Mouse (Mus musculus) adrenal gland (tissue): ENCODE data around the gene Snrpa.

Source experiments
- intact Hi-C: fragments of 180-260 bp; cut with DNase I; formaldehyde crosslinking; loops from one replicate; pipeline ENCODE4 v1.15.1; 2025

Gene Snrpa

DNA sequence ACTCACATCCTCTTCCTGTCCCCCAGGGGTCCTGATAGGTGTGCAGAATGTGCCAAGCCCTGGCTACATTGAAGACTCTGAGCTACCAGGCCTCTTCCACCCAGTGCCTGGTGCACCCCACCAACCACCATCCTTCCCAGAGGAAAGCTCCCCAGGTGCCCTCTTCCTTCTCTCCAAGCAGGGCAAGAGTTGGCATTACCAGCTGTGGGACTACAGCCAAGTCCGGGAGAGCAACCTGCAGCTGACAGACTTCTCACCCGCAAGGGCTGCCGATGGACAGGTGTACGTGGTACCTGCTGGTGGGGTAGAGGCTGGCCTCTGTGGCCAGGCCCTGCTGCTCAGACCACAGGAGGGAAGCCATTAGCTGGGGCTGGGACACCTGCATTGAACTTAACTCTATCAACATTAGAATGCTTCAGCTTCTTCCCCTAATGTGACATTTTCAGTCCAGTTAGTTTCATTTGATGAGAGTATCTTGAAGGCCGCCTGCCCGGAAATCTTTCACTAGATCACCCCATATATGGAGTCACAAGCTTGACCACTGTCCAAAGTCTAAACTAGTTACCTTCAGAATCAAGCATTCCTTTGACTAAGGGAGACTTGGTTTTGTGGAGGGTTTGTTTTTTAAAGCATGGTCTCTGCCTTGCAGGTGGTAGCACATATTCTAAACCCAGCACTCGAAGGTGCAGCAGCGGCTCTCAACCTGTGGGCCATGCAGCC is 7.8 kb upstream of the Snrpa start:
- intact Hi-C loops, result no loop called here

DNA sequence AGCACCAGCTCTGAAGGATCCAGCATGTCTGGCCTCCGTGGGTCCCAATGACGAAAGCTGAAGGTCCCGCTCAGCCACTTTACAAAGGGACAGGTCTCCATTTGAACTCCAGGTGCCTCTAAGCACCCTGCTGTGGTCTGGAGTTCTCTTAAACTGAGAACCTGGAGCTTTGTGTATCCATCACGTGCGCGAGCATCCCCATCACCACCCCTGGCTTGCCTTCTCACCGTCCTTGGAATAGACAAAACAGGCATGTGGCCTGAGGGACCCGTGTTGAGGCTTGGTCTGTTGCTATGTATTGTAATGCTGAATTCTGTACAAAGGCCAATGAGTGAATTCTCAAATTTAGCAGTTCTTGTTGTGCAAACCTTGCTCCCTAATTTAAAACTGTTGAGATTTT is 2.7 kb upstream of the Snrpa start:
- intact Hi-C loops, result no loop called here

DNA sequence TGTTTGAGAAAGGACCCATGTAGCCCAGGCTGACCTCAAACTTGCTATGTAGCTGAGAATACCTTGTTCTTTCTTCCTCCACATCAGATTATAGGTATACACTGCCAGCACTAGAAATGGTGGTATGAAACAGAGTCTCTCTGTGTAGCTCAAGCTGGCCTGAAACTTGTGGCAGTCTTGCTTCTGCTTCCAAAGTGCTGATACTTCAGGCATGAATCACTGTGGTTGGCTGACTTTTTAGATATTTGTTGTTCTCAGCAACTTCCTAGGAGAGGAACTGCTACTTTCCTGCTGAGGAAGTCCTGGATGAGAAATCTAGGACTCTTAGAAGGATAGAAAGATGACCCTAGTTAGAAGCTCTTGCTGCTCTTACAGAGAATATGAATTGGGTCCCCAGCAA is 2.3 kb upstream of the Snrpa start:
- intact Hi-C loops, result no loop called here

DNA sequence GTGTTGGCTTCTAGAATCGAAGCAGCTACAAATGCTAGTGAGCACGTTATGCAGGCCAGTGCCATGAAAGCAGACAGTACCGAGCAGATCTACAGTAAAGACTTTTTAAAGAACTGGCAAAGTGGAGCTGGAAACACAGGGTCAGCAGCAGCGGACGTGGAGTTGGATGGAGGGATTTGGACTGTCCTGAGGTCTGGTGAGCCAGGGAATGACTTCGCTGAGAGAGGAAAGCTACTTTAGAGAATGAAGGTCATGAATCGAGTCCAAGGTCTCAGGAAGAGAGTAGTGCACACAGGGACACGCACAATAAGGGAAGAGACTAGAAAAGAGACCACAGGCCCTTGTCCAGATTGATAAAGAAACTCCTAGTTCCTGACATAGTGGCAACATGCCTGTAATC is 1.6 kb upstream of the Snrpa start:
- intact Hi-C loops, result no loop called here

DNA sequence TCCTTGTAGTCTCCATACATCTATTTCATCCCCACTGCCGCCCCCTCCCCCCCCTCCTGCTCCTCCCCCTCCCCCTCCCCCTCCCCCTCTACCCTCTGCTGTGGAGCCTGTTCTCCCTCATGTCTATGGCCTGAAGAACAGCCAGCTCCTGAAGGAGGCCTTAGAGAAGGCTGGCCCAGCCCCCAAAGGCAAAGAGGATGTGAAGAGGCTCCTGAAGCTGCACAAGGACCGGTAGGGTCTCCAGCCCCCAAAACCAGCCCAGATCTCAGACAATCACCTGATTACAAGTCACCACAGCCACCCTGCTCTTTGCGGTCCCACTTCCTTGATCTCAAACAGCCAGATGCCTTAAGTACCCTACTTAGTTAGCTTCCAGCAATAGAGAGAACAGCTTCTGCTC is 1.1 kb upstream of the Snrpa start:
- intact Hi-C loops, result no loop called here

DNA sequence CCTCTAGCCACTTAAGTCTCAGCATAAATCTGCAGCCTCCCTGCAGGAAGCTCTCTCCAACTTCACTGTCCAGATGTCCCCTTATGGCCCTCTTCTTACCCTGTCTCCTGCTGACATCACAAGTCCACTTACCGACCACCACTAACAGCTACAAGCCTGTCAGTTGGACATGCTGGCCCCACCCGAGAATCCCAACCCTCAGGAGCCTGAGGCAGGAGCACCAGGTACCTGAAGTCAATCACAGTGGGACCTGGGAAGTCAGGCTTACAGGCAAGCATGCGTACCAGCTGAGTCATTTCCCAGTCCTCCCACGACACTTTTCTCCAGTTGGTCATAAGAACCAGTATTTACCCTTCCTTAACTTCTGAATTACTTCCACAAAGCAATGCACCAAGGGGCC is 2.3 kb downstream of the Snrpa start:
- intact Hi-C loops, result loop anchor here (2.0 kb wide), 1 partner anchor 15 kb away; the partner anchor contains the start of gene Rab4b

DNA sequence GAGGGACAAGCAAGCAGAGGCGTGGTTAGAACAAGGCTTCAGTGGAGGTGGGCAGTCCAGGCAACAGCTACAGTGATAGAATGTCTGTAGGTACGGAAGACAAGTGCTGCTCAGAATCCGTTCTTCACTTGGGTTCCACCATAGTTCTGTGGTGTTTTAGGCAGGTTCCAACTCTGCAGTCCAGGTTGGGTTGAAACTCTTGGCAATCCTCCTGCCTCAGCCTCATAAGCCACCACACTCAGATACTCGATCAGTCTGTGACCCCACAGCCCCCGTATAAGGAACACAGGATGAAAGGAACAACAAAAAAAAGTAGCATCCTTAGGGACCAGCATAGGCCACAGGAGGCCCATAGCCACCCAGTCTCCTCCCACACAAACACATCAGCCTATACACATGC is 3.6 kb downstream of the Snrpa start:
- intact Hi-C loops, result no loop called here

DNA sequence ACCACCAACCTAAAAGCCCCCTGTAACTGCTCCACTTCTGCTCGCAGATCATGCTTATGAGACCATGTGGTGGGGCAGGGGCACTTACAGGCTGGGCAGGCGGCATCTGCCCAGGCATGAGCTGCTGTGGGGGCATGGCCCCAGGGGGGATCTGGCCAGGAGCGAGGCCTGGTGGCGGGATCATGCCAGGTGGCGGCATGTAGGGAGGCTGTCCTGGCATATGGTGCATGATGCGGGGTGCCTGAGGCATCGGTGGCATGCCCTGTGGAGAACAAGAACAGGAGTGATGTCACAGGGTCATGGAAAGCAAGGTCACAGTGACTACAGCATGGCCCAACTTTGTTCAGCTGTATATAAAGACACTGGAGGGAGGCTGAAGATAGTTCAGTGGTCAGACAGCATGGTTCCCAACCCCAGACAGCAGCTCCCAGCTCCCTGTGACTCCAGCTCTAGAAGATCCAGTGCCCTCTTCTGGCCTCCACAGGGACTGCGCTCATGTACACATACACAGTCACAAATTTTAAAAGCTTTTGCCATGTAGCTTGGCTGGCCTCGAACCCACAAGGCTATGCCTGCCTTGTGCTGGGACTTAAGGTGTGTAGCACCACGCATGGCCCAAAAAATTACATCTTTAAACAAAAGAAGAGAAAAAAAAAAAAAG is 6.7 kb downstream of the Snrpa start:
- intact Hi-C loops, result no loop called here

DNA sequence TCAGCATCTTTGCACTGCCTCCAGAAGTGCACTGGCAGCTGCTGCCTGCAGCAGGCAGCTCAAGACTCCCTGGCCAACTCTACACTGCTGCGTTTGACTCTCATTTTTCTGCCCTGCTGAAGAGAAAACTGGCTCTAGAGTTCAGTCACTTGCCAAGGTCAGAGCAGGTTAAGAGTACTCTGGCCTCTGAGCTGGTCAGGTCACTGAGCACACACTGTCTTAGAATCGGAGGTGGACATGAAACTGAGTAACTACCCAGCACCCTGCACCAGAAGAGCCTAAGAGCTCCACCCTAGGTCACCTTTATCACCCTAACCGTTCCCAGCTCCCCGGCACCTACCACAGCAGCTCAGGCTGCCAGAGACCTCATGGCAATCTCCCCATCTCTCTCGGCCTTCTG is 10.1 kb downstream of the Snrpa start:
- intact Hi-C loops, result no loop called here

DNA sequence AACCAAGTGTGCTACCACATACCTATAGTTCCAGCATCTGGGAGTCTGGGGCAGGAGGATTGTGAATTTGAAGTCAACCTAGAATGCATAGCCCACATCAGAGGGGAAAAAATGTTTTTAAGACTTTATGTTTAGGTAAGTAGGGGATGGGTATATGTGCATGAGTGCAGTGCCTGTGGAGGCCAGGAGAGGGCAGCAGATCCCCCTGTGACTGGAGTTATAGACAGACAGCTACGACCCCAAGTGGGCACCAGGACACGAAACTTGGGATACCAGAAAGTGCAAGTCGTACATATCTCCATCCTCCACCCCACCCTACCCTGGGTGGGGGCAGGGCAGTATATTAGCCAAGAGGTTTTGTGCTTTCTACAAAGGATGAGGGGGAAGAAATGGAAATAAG is 11.1 kb downstream of the Snrpa start:
- intact Hi-C loops, result no loop called here

DNA sequence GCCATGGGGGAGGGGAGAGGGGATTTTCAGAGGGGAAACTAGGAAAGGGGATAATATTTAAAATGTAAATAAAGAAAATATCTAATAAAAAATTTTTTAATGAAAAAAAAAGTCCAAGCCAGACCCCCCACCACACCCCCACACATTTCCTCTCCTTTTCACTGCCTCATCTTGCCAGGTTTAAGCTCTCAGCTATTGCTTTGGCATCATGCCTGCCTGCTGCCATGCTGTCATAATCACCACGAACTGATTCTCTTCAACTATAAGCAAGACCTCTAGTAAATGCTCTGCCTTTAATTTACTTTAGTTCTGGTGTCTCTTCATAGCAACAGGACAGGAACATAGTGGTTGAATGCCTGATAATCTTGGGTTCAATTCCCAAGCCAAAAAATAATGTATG is 13.6 kb downstream of the Snrpa start:
- intact Hi-C loops, result no loop called here

DNA sequence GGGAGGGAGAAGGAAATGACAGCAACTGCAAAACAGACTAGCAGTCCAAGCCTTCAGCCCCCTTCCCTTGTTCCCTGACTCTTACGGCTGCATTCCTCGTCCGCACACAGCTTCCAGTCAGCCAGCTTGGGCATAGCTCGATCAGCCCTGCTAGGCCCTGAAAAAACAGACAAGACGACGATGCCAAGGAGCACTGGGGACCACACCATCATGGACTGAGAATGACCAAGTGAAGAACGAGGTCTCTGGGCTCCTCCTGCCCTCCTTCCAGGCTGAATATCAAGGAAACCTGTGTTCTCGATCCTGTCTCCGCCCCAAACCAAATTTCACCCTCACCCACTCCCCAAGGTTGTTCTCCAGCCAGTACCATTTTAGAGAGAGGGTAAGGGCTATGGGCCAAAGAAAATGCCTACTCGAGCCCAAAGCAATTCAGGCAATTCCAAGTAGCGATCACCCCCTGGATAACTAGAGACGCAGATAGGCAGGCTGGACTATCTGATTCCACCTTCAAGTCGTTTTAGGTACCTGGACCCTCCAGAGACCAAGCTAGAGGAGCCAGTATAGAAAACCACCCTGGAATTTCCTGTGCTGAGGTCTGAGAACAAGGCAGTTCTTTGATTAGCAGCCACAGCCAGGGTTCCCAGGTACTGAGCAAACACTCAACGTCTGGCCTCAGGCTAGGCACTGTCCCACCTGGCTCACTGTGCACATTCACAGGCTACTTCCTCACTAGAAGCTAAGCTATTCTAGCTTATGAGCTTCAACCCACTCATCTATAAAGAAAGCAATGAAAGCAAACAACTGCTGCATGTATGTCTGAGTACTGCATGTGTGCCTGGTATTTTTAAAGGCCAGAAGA is 15.0 kb downstream of the Snrpa start, which contains the start of the genes Gm21983 and Mia:
Gm21983 (minus strand) TSS at position 250 of the 859 bp plus-strand sequence.
Mia (minus strand) TSS at position 321 of the 859 bp plus-strand sequence.
- intact Hi-C loops, result no loop called here

DNA sequence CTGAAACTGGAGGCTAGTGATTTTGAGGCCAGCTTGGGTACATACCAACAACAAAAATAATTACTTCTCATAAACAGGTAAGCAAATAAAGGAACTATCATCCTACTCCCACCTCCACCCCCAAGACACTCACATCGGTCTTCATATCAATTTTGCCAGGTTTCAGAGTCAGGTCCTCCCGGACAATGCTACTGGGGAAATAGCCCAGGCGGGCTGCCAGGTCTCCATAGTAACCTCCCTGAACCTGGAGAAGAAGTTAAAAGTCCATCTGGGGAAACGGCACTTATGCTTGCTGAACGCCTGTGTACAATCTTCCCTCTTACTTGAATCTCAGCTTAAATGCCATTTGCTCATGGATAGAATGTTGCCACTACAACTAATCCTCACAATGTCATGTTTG is 16.0 kb downstream of the Snrpa start:
- intact Hi-C loops, result no loop called here

DNA sequence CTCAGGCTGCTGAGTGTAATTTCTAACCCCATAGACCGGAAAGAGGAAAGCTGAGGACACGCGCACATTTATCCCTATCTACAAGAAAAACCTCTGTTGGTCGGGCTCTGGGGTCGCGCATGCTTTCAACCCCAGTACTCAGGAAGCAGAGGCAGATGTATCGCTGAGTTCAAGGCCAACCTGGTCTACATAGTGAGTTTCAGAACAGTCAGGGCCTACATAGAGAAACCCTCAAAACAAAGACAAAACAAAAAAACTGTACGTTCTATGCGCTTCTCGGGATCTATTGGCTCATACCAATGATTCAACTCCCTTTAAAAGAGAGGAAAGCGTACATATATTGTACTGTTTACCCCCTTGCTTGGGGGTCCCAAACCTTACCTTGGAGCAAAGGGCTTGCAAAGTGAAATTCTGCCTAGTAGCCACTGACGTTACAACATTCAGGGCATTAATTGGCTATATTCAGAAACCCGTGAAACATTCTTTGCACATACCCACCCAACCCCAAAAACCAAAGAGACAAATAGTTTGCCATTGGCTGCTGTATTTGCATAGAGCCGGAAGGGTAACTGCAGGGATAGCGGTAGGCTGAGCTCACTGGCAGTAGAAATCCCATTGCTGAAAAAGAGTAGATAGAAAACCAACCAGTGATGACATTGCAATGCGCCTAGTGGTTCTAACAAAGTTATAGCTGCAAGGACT is 16.7 kb downstream of the Snrpa start:
- intact Hi-C loops, result loop anchor here (2.0 kb wide), 1 partner anchor 15 kb away; the partner anchor contains the start of gene BC024978

DNA sequence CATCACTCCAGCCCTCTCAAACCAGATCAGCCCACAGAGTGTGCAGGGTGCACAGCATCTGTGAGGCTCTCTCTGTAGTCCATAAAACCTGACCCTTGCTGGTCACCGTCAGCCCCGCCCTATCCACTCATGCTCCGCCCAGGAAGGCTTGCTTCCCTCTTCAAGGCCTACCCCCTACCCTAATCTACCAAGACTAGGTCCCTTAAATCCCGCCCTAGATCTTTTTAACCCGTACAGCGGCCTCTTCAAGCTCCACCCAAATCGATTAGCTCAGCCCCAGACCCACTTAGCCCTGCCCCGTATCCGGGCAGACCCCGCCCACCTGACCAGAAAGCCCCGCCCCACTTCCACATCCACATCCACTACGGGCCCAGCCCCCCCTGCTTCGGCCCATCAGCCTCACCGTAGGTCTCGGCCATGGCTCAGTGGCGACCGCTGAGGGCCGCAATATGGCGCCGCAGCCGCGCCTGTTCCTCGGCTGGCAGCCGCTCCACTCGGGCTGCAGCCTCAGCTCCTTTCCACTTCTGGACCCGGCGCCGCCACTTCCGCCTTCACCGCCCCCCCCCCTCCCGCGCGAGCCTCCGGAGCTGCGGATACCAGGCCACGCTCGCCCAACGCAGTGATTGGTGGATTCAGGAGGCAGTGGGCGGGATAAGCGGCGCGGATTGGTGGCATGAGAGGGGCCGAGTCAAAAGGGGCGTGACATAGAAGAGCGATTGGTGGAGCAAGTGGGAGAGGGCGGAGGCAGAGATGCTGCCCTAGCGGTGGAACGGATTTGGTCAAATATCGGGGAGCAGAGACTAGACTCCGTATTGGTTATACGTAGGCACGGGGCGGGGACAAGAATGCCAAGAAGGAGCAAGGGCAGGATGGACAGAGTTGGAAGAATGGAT is 17.5 kb downstream of the Snrpa start, which contains the start of gene Rab4b:
Rab4b (minus strand) TSS at position 573 of the 893 bp plus-strand sequence.
- intact Hi-C loops, result loop anchor here (2.0 kb wide), 1 partner anchor 16 kb away; the partner anchor contains the start of gene BC024978

DNA sequence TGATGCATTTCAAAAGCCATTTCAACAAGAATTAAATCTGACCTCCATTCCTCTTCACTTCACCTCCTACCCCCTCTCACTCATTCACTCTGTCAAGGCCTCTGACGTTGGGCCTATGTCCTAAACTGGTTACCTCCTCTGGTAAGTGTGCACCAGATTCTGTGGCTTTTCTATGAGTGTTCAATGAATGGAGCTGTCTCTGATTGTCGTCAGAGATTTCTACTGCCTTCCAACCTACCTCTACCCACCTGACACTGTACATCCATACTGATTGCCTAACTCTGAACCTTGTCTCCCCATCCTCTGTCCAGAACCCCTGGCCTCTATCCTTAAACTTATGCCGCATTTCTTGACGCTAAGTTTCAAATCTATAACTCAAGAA is 18.1 kb downstream of the Snrpa start:
- intact Hi-C loops, result loop anchor here (2.0 kb wide), 1 partner anchor 17 kb away; the partner anchor contains the start of gene BC024978

DNA sequence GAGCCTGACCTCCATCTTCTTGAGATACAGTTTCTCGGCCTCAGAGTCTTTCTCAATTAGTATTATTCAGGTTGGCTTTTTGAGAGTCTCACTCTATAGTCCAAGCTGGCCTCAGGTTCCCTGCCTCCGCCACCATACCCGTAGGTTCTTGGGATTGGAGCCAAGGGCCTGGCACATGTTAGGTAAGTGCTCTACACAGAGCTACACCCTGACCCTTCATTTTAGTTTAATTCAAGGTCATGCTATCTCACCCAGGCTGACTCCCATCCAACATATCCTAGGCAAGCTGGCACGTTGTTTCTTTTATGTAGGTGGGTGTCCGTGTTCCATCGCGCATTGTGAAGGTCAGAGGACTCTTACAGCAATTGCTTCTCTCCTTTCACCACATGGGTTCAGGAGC is 21.2 kb downstream of the Snrpa start:
- intact Hi-C loops, result no loop called here

DNA sequence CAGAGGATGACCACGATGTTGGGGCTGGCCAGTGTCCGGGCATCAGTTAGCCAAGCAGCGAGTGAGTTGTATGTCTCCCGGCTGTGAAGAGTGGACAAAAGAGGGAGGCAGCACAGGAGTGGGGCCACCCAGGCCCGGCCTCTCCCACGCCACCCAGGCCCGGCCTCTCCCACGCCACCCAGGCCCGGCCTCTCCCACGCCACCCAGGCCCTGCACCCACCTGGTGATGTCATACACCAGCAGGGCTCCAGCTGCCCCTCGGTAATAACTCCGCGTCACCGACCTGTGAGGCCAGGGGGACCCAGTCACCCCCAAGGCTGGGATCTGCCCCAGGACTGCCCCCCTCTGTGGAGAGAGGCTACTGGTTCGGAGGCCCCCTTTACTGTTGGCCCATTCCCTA is 21.6 kb downstream of the Snrpa start:
- intact Hi-C loops, result no loop called here

DNA sequence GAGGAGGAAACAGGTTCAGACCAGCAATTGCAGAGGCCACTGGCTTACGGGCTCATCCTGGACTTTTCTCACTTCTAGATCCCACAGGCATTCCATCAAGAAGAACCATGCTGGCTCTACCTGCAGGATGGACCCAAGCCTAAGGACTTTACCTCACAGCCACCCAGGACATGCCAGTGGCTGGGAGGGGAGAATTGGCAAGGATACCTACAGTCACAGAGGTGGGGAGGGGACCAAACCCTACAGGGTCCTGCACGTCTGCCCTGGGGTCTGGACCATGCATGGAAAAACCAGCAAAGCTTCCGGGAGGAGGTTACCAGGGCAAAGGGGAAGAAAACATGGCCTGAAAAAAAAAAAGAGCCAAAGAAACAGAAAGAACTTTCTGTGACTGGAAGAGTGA is 25.1 kb downstream of the Snrpa start:
- intact Hi-C loops, result no loop called here

DNA sequence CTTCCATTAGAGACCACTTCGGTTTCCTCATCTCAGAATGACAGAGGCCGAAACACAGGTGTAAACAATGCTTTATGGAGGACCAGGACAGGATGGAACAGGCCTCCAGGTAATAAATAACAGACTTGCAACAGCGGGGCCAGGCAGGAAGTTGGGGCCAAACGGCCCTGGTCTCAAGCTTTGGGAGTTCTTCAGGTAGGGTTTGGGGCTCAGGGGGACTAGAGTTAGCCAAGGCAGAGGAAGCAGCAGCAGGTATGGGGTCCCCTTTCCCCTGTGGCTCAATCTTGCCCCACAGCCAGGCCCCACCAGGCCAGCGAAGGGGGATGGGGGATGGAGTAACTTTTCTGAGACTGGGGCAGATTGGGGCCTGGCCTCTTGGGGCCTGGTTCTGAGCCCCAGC is 27.7 kb downstream of the Snrpa start:
- intact Hi-C loops, result loop anchor here (5.0 kb wide), 1 partner anchor 59 kb away; the partner anchor contains the start of gene Itpkc
